ENCODE assay signal across 8 mouse cellular contexts in genomic region chr15:101210228-101210627, GRCm38 (mm10). TPM values are rescaled to one million over a fixed set of nuclear protein-coding genes. Genes with fewer than 3 reads are reported as not detected.
A peak's percentile ranks its signal among the peaks of the same experiment; 100 is the strongest.
DNase-seq lines count a peak whose midpoint lies in the region; ATAC-seq and TF ChIP-seq lines count a peak whose summit lies in the region.
"Had no signal": no experiment of that assay in that cellular context is flagged by ENCODE, and none has a peak within 500 bp of the region (broad histone marks: within the 10 kb centered on the region; RNA-seq: fewer than 3 reads in every experiment).

No protein-coding gene starts in this region.

- no peaks in the 10 kb centered on the region for H3K9me3 ChIP-seq in midbrain, embryonic 10.5 days (replicated peaks)
- no peaks in the 10 kb centered on the region for H3K9me3 ChIP-seq in midbrain, embryonic 15.5 days
- no peaks in the 10 kb centered on the region for H3K9me3 ChIP-seq in liver, postnatal 0 days (ENCODE audit: low read length)
- H3K9me3 ChIP-seq: neural tube, embryonic 12.5 days had no signal

- no peak overlapping the region for H3K4me2 ChIP-seq in midbrain, embryonic 15.5 days
- H3K4me2 ChIP-seq in liver, postnatal 0 days (ENCODE audit: low read depth, low read length) = no peak overlapping the region
- H3K4me2 ChIP-seq: neural tube, embryonic 12.5 days had no signal

- no peak overlapping the region for H3K4me3 ChIP-seq in midbrain, embryonic 10.5 days
- H3K4me3 ChIP-seq in midbrain, embryonic 15.5 days = no peak overlapping the region
- no peak overlapping the region for H3K4me3 ChIP-seq in liver, postnatal 0 days (ENCODE audit: low read depth, low read length)
- no peak overlapping the region for H3K4me3 ChIP-seq in small intestine, adult 2 months (ENCODE audit: low read depth, low read length)
- H3K4me3 ChIP-seq: neural tube, embryonic 12.5 days had no signal

- H3K27ac ChIP-seq in midbrain, embryonic 10.5 days (replicated peaks) = no peak overlapping the region
- H3K27ac ChIP-seq in midbrain, embryonic 15.5 days = no peak overlapping the region
- H3K27ac ChIP-seq in liver, postnatal 0 days (ENCODE audit: low read depth) = no peak overlapping the region
- no peak overlapping the region for H3K27ac ChIP-seq in small intestine, adult 2 months (ENCODE audit: insufficient read depth, low read depth, low read length)
- H3K27ac ChIP-seq: neural tube, embryonic 12.5 days had no signal

- no peak for TF ChIP-seq EP300 in liver, postnatal 0 days (IDR thresholded peaks at IDR 0.05; ENCODE audit: low read depth)

- peaks cover 79% of the 10 kb centered on the region for H3K36me3 ChIP-seq in midbrain, embryonic 10.5 days
- peaks cover 38% of the 10 kb centered on the region for H3K36me3 ChIP-seq in midbrain, embryonic 15.5 days (replicated peaks)
- peaks cover 27% of the 10 kb centered on the region for H3K36me3 ChIP-seq in liver, postnatal 0 days (replicated peaks; ENCODE audit: insufficient read depth, low read length)
- H3K36me3 ChIP-seq in small intestine, adult 2 months (ENCODE audit: control insufficient read depth, insufficient read depth, low read length) = peaks cover 65% of the 10 kb centered on the region

- H3K9ac ChIP-seq in midbrain, embryonic 15.5 days = no peak overlapping the region
- no peak overlapping the region for H3K9ac ChIP-seq in liver, postnatal 0 days (replicated peaks)
- H3K9ac ChIP-seq: neural tube, embryonic 12.5 days had no signal

- peaks cover 6% of the 10 kb centered on the region; the same call in 1 of the 2 replicates for H3K4me1 ChIP-seq in midbrain, embryonic 10.5 days
- no peaks in the 10 kb centered on the region for H3K4me1 ChIP-seq in midbrain, embryonic 15.5 days
- no peaks in the 10 kb centered on the region for H3K4me1 ChIP-seq in liver, postnatal 0 days (ENCODE audit: insufficient read depth)
- H3K4me1 ChIP-seq in small intestine, adult 2 months (ENCODE audit: control insufficient read depth, insufficient read depth, insufficient read length, low read length) = no peaks in the 10 kb centered on the region; the same call in 1 of the 2 replicates
- H3K4me1 ChIP-seq: neural tube, embryonic 12.5 days had no signal

- no peaks in the 10 kb centered on the region for H3K27me3 ChIP-seq in midbrain, embryonic 10.5 days (ENCODE audit: low read depth, poor library complexity, severe bottlenecking)
- H3K27me3 ChIP-seq in midbrain, embryonic 15.5 days (replicated peaks) = no peaks in the 10 kb centered on the region
- H3K27me3 ChIP-seq in liver, postnatal 0 days (ENCODE audit: insufficient read depth, low read length) = no peaks in the 10 kb centered on the region
- H3K27me3 ChIP-seq in small intestine, adult 2 months (ENCODE audit: control insufficient read depth, insufficient read depth, low read length) = no peaks in the 10 kb centered on the region
- H3K27me3 ChIP-seq: neural tube, embryonic 12.5 days had no signal

- no peak for TF ChIP-seq POLR2A in small intestine, adult 2 months (IDR thresholded peaks at IDR 0.05; ENCODE audit: low read depth, low read length)

- peak; percentile 79 for TF ChIP-seq CTCF in liver, postnatal 0 days (IDR thresholded peaks at IDR 0.05; ENCODE audit: low read depth)
- TF ChIP-seq CTCF in small intestine, adult 2 months (IDR thresholded peaks at IDR 0.05; ENCODE audit: extremely low read depth, insufficient read length, insufficient replicate concordance, low read depth, low read length) = peak; percentile 73; the same call in 1 of the 2 replicates

- ATAC-seq in midbrain, embryonic 15.5 days (replicated peaks) = no peak
- ATAC-seq in liver, postnatal 0 days = no peak

- DNase-seq in midbrain, embryonic 10.5 days (ENCODE audit: low spot score) = peak; percentile 53
- peak; percentile 86 for DNase-seq in MN1 (ENCODE audit: low spot score)
- peak; percentile 46 for DNase-seq in c-Kit-positive CD71-positive TER-119-negative erythroid progenitor cells, embryonic 14.5 days (ENCODE audit: low read depth)
- DNase-seq in forelimb bud, embryonic 11.5 days (ENCODE audit: low read depth, low spot score) = peak; percentile 64
- DNase-seq in liver, postnatal 0 days = peak; percentile 72

- WGBS in midbrain, embryonic 10.5 days = 62% methylated on average over 6 of the region's 6 CpGs
- WGBS in midbrain, embryonic 15.5 days = 61% methylated on average over 6 of the region's 6 CpGs
- WGBS in liver, postnatal 0 days (ENCODE audit: insufficient replicate concordance) = 66% methylated on average over 6 of the region's 6 CpGs
- WGBS in small intestine, adult 2 months = 71% methylated on average over 6 of the region's 6 CpGs

RNA-seq across cellular contexts. Expression of gene Grasp, which starts 13.8 kb away (rescaled TPM):
- 3.2 and 4.2 TPM in 2 replicates for polyA plus RNA-seq in midbrain, embryonic 10.5 days (2016; fragmentation: Nextera tagmentation; extraction: Ambion mirVana)
- polyA plus RNA-seq in midbrain, embryonic 15.5 days (2015; fragmentation: Nextera tagmentation; extraction: Ambion mirVana) = 1.3 and 1.9 TPM in 2 replicates
- polyA plus RNA-seq in liver, postnatal 0 days (2015; fragmentation: Nextera tagmentation; extraction: Ambion mirVana) = 0.35 and 0.54 TPM in 2 replicates
- polyA plus RNA-seq in small intestine, adult 2 months (2012; rRNA removed) = 7.3 and 8.5 TPM in 2 replicates

RNA-seq across cellular contexts. Expression of gene Acvr1b, which starts 36.4 kb away (rescaled TPM):
- 5.4 and 7.0 TPM in 2 replicates for polyA plus RNA-seq in midbrain, embryonic 10.5 days (2016; fragmentation: Nextera tagmentation; extraction: Ambion mirVana)
- 23.3 and 24.9 TPM in 2 replicates for polyA plus RNA-seq in midbrain, embryonic 15.5 days (2015; fragmentation: Nextera tagmentation; extraction: Ambion mirVana)
- 2.2 TPM in 2 replicates for polyA plus RNA-seq in liver, postnatal 0 days (2015; fragmentation: Nextera tagmentation; extraction: Ambion mirVana)
- polyA plus RNA-seq in small intestine, adult 2 months (2012; rRNA removed) = 21.5 and 46.0 TPM in 2 replicates

RNA-seq across cellular contexts. Expression of gene Nr4a1, which starts 43.8 kb away (rescaled TPM):
- 2.8 and 2.9 TPM in 2 replicates for polyA plus RNA-seq in midbrain, embryonic 10.5 days (2016; fragmentation: Nextera tagmentation; extraction: Ambion mirVana)
- 4.2 and 4.9 TPM in 2 replicates for polyA plus RNA-seq in midbrain, embryonic 15.5 days (2015; fragmentation: Nextera tagmentation; extraction: Ambion mirVana)
- 0.96 and 1.1 TPM in 2 replicates for polyA plus RNA-seq in liver, postnatal 0 days (2015; fragmentation: Nextera tagmentation; extraction: Ambion mirVana)
- 6.5 and 9.7 TPM in 2 replicates for polyA plus RNA-seq in small intestine, adult 2 months (2012; rRNA removed)
